Mouse (Mus musculus) olfactory bulb, adult 2 months (tissue): ENCODE measurements around the gene Gm45716.

Experiments used
- CTCF ChIP-seq: fragments of 200-500 bp; IDR thresholded peaks from 2 replicates; pipeline ENCODE4 v1.5.1; 2012; ENCODE audit warnings: low read depth, mild to moderate bottlenecking, low read length, moderate library complexity; ENCODE audit not compliant: insufficient read depth
- POLR2A ChIP-seq: fragments of 200-500 bp; IDR thresholded peaks from 2 replicates; pipeline ENCODE4 v1.6.1; 2012; ENCODE audit warnings: mild to moderate bottlenecking, low read depth, low read length, moderate library complexity; ENCODE audit not compliant: insufficient read depth

DNA sequence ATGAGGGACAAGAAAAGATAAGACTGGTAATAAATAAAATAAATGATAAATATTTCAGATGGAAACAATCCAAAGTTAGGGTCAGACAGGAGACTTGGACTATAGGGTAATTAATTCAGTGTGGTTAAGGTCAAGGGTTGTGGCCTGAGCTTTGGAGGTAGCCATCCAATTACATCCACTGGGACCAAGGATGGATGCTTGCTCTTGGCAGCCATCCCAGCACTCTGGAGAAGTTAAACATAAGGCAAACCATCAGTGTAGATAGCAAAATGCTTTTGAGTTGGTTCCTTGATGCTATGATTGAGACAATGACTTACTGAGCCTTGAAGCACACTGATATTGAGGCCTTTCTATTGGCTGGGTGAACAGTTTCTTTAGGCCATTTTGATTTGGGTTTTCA lies 105.3 kb downstream of the Gm45716 start:
- TF ChIP-seq CTCF (no peak), POLR2A (no peak)
